Mouse (Mus musculus) kidney, postnatal 4 days (tissue): ENCODE data around the gene B4galt5.

Source experiments
- DNase-seq, 2 experiments: peaks; one replicate each; pipeline ENCODE4 v3.0.0; 2021; ENCODE audit warnings: mixed read lengths in 2 of 2

Gene B4galt5

GRCm38 (mm10) chr2:167250003-167250735 is 98.8 kb downstream of the B4galt5 start:
- no peak for DNase-seq

GRCm38 (mm10) chr2:167249591-167249990 is 99.4 kb downstream of the B4galt5 start:
- DNase-seq, result peak; percentile 57 to 64
